Mouse (Mus musculus): ENCODE results near the gene Neurl1a. TPM values are rescaled to one million over a fixed set of nuclear protein-coding genes. Genes with fewer than 3 reads are reported as not detected.

The Neurl1a gene
- polyA plus RNA-seq, 1 experiment from 2014 or later: 1.5 TPM

DNA sequence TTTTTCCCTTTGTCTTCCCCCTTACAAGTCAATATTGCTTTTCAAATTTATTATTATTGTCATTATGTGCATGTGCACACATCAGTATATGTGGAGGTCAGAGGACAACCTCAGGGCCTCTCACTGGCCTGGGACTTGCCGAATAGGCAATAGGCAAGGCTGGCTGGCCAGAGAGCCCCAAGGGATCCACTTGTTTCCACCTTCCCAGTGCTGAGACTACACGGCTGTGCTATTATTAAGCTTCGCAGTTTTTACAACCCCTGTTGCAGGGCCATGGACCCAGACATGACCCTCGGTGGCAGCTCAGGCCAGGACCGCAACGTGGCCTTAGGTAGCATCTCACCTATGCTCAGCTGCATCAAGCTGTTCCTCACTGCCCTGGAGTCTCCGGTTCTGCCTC is 33.8 kb downstream of the Neurl1a start:
- Histone ChIP-seq H3K4me2 (replicated peaks; ENCODE audit: low read depth, low read length) (no peak overlapping the region), H3K27me3 (replicated peaks; ENCODE audit: insufficient read depth, low read length) (no peaks in the 10 kb centered on the region), H3K27ac (ENCODE audit: low read length) (no peak overlapping the region), H3K4me1 (ENCODE audit: insufficient read depth, low read depth, low read length) (no peaks in the 10 kb centered on the region), H3K4me3 (ENCODE audit: low read depth, low read length) (no peak overlapping the region), H3K36me3 (ENCODE audit: insufficient read depth, low read length) (no peaks in the 10 kb centered on the region), H3K9ac (replicated peaks; ENCODE audit: low read depth) (no peak overlapping the region), H3K9me3 (ENCODE audit: low read length) (no peaks in the 10 kb centered on the region)
- DNase-seq (ENCODE audit: low spot score) (no peak), ATAC-seq (no peak)
- WGBS: 88% methylated on average over 7 of the region's 7 CpGs
- no peak for TF ChIP-seq EP300 (IDR thresholded peaks at IDR 0.05)
- TF ChIP-seq CTCF (IDR thresholded peaks at IDR 0.05): no peak

DNA sequence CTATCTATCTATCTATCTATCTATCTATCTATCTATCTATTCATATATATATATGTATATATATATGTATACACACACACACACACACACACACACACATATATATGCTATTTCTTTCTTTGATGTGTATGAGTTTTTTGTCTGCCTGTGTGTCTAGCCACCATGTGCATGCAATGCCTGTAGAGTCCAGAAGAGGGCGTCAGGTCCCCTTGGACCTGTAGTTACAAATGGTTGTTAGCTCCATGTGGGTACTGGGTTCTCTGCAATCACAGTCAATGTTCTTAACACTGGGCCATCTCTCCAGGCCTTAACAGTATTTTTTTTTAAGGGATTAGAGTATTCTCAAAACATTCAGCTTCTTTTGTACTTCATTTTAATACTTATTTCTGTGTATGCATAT is 34.9 kb downstream of the Neurl1a start:
- no peak overlapping the region for H3K27ac ChIP-seq (ENCODE audit: low read length)
- no peaks in the 10 kb centered on the region for H3K9me3 ChIP-seq (ENCODE audit: low read length)
- H3K4me3 ChIP-seq (ENCODE audit: low read depth, low read length): no peak overlapping the region
- no peak for TF ChIP-seq EP300 (IDR thresholded peaks at IDR 0.05)
- TF ChIP-seq CTCF (IDR thresholded peaks at IDR 0.05): peak; percentile 36
- no peaks in the 10 kb centered on the region for H3K27me3 ChIP-seq (replicated peaks; ENCODE audit: insufficient read depth, low read length)
- DNase-seq (ENCODE audit: low spot score) (no peak), ATAC-seq (no peak)
- H3K4me1 ChIP-seq (ENCODE audit: insufficient read depth, low read depth, low read length): no peaks in the 10 kb centered on the region
- 67% methylated on average over 1 of the region's 1 CpGs for WGBS
- H3K36me3 ChIP-seq (ENCODE audit: insufficient read depth, low read length): no peaks in the 10 kb centered on the region
- no peak overlapping the region for H3K9ac ChIP-seq (replicated peaks; ENCODE audit: low read depth)
- no peak overlapping the region for H3K4me2 ChIP-seq (replicated peaks; ENCODE audit: low read depth, low read length)

GRCm38 (mm10) chr19:47216766-47217165 is 38.1 kb downstream of the Neurl1a start:
- H3K4me2 ChIP-seq (replicated peaks; ENCODE audit: low read depth, low read length): no peak overlapping the region
- WGBS: 63% methylated on average over 5 of the region's 5 CpGs
- ATAC-seq (no peak), DNase-seq (ENCODE audit: low spot score) (no peak)
- H3K9me3 ChIP-seq (ENCODE audit: low read length): no peaks in the 10 kb centered on the region
- no peaks in the 10 kb centered on the region for H3K4me1 ChIP-seq (ENCODE audit: insufficient read depth, low read depth, low read length)
- no peak overlapping the region for H3K27ac ChIP-seq (ENCODE audit: low read length)
- no peaks in the 10 kb centered on the region for H3K36me3 ChIP-seq (ENCODE audit: insufficient read depth, low read length)
- H3K27me3 ChIP-seq (replicated peaks; ENCODE audit: insufficient read depth, low read length): no peaks in the 10 kb centered on the region
- no peak overlapping the region for H3K9ac ChIP-seq (replicated peaks; ENCODE audit: low read depth)
- no peak overlapping the region for H3K4me3 ChIP-seq (ENCODE audit: low read depth, low read length)
- TF ChIP-seq CTCF (IDR thresholded peaks at IDR 0.05): no peak

DNA sequence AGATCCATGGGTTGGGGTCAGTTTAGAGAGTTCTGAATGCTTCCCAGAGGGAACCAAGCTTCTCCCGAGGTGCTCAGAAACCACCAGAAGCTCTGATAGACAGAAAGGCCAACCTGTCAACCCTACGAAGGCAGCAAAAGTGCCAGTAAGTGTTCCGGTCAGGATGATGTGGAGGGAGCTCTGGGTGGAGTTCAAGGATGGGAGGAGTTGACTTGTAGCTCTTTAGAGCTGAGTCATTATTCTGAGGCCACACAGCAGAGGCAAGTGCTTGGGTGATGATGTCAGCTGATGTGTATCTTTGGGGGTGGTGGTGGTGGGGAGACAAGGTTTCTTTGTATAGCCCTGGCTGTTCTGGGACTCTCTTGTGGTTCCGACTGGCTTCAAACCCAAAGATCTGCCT is 41.0 kb downstream of the Neurl1a start:
- Histone ChIP-seq H3K27me3 (replicated peaks; ENCODE audit: insufficient read depth, low read length) (no peaks in the 10 kb centered on the region), H3K9ac (replicated peaks; ENCODE audit: low read depth) (no peak overlapping the region), H3K4me2 (replicated peaks; ENCODE audit: low read depth, low read length) (no peak overlapping the region), H3K36me3 (ENCODE audit: insufficient read depth, low read length) (no peaks in the 10 kb centered on the region), H3K4me1 (ENCODE audit: insufficient read depth, low read depth, low read length) (no peaks in the 10 kb centered on the region), H3K27ac (ENCODE audit: low read length) (no peak overlapping the region), H3K4me3 (ENCODE audit: low read depth, low read length) (no peak overlapping the region), H3K9me3 (ENCODE audit: low read length) (no peaks in the 10 kb centered on the region)
- ATAC-seq: peak; percentile 75
- 43% methylated on average over 4 of the region's 4 CpGs for WGBS
- TF ChIP-seq EP300 (IDR thresholded peaks at IDR 0.05) (no peak), CTCF (IDR thresholded peaks at IDR 0.05) (no peak)
- DNase-seq (ENCODE audit: low spot score): peak; percentile 72

DNA sequence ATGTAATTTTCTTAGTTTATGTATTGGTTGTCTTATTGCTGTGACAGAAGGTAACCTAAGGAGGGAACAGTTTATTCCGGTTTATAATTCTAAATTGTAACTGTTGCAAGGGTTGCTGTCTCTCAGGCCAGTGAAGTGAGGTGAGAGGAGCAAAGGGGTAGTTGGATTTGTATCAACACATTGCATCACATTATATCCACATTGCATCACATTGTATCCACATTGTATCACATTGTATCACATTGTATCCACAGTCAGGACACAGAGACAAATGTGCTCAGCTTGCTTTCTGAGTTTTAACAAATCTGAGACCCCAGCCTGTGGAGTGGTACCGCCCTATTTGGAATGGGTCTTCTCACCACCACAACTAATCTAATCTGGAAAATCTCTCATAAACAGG is 41.6 kb downstream of the Neurl1a start:
- Histone ChIP-seq H3K4me3 (ENCODE audit: low read depth, low read length) (no peak overlapping the region), H3K27me3 (replicated peaks; ENCODE audit: insufficient read depth, low read length) (no peaks in the 10 kb centered on the region), H3K9ac (replicated peaks; ENCODE audit: low read depth) (no peak overlapping the region), H3K4me2 (replicated peaks; ENCODE audit: low read depth, low read length) (no peak overlapping the region), H3K9me3 (ENCODE audit: low read length) (no peaks in the 10 kb centered on the region), H3K4me1 (ENCODE audit: insufficient read depth, low read depth, low read length) (no peaks in the 10 kb centered on the region), H3K36me3 (ENCODE audit: insufficient read depth, low read length) (no peaks in the 10 kb centered on the region), H3K27ac (ENCODE audit: low read length) (no peak overlapping the region)
- DNase-seq (ENCODE audit: low spot score): peak; percentile 57
- WGBS: 87% methylated on average over 2 of the region's 2 CpGs
- TF ChIP-seq CTCF (IDR thresholded peaks at IDR 0.05) (no peak), EP300 (IDR thresholded peaks at IDR 0.05) (no peak)
- ATAC-seq: no peak

- WGBS: 85% methylated on average over 4 of the region's 4 CpGs
- H3K4me2 ChIP-seq (replicated peaks; ENCODE audit: low read depth, low read length): no peak overlapping the region
- H3K36me3 ChIP-seq (ENCODE audit: insufficient read depth, low read length): no peaks in the 10 kb centered on the region
- H3K4me3 ChIP-seq (ENCODE audit: low read depth, low read length): no peak overlapping the region
- no peaks in the 10 kb centered on the region for H3K9me3 ChIP-seq (ENCODE audit: low read length)
- ATAC-seq (no peak), DNase-seq (ENCODE audit: low spot score) (no peak)
- H3K9ac ChIP-seq (replicated peaks; ENCODE audit: low read depth): no peak overlapping the region
- H3K4me1 ChIP-seq (ENCODE audit: insufficient read depth, low read depth, low read length): no peaks in the 10 kb centered on the region
- H3K27ac ChIP-seq (ENCODE audit: low read length): no peak overlapping the region
- no peak for TF ChIP-seq EP300 (IDR thresholded peaks at IDR 0.05)
- no peak for TF ChIP-seq CTCF (IDR thresholded peaks at IDR 0.05)
- H3K27me3 ChIP-seq (replicated peaks; ENCODE audit: insufficient read depth, low read length): no peaks in the 10 kb centered on the region
Observed at GRCm38 (mm10) chr19:47221006-47221405, 42.4 kb downstream of the Neurl1a start.

- no peak overlapping the region for H3K27ac ChIP-seq (ENCODE audit: low read length)
- H3K36me3 ChIP-seq (ENCODE audit: insufficient read depth, low read length): no peaks in the 10 kb centered on the region
- H3K9me3 ChIP-seq (ENCODE audit: low read length): no peaks in the 10 kb centered on the region
- H3K27me3 ChIP-seq (replicated peaks; ENCODE audit: insufficient read depth, low read length): no peaks in the 10 kb centered on the region
- H3K4me3 ChIP-seq (ENCODE audit: low read depth, low read length): no peak overlapping the region
- no peak for ATAC-seq
- no peaks in the 10 kb centered on the region for H3K4me1 ChIP-seq (ENCODE audit: insufficient read depth, low read depth, low read length)
- H3K4me2 ChIP-seq (replicated peaks; ENCODE audit: low read depth, low read length): no peak overlapping the region
- H3K9ac ChIP-seq (replicated peaks; ENCODE audit: low read depth): no peak overlapping the region
- TF ChIP-seq EP300 (IDR thresholded peaks at IDR 0.05) (no peak), CTCF (IDR thresholded peaks at IDR 0.05) (no peak)
- no peak for DNase-seq (ENCODE audit: low spot score)
- 72% methylated on average over 7 of the region's 7 CpGs for WGBS
Observed at GRCm38 (mm10) chr19:47221500-47222153, 43.0 kb downstream of the Neurl1a start.

Data from lung, postnatal 0 days (tissue).